Mouse (Mus musculus) adrenal gland, postnatal 4 days (tissue): ENCODE data around the gene Clpsl2. TPM values are rescaled to one million over a fixed set of nuclear protein-coding genes. Genes with fewer than 3 reads are reported as not detected.

Experiments used
- DNase-seq, 2 experiments: peaks; one replicate each; pipeline ENCODE4 v3.0.0; 2021 to 2022; ENCODE audit warnings: low spot score in 2 of 2, mixed read lengths in 2 of 2
- long read RNA-seq, 2 experiments: library from polyadenylated mRNA; stranded (forward); transcript quantifications; one replicate each; pipeline ENCODE4 v2.0.0; 2021
- total RNA-seq, 2 experiments: library from RNA; stranded (reverse); gene quantifications; 2 replicates each; pipeline ENCODE4 v1.2.3; 2021

The Clpsl2 gene
- total RNA-seq: not detected
- long read RNA-seq, experiment 1: 0 reads
- long read RNA-seq, experiment 2: 0 reads

- no peak for DNase-seq
Observed at GRCm38 (mm10) chr17:28549111-28549510, at the start of gene Clpsl2. Gene Clpsl2 (plus strand): TSS chr17:28549411.

- no peak for DNase-seq
Observed at GRCm38 (mm10) chr17:28500465-28500864, 48.7 kb upstream of the Clpsl2 start.

- DNase-seq: no peak
Observed at GRCm38 (mm10) chr17:28502196-28502821, 46.9 kb upstream of the Clpsl2 start.

- no peak for DNase-seq
Observed at GRCm38 (mm10) chr17:28504182-28504581, 45.0 kb upstream of the Clpsl2 start.

- no peak for DNase-seq
Observed at GRCm38 (mm10) chr17:28505591-28505990, 43.6 kb upstream of the Clpsl2 start.

- no peak for DNase-seq
Observed at GRCm38 (mm10) chr17:28506895-28507294, 42.3 kb upstream of the Clpsl2 start.

- no peak for DNase-seq
Observed at GRCm38 (mm10) chr17:28507496-28507895, 41.7 kb upstream of the Clpsl2 start.

- DNase-seq: no peak
Observed at GRCm38 (mm10) chr17:28510445-28511342, 38.5 kb upstream of the Clpsl2 start.

- no peak for DNase-seq
Observed at GRCm38 (mm10) chr17:28511616-28512541, 37.3 kb upstream of the Clpsl2 start.

GRCm38 (mm10) chr17:28512696-28513095, 36.5 kb upstream of the Clpsl2 start:
- DNase-seq: no peak

- no peak for DNase-seq
Observed at GRCm38 (mm10) chr17:28513337-28513736, 35.9 kb upstream of the Clpsl2 start.

- DNase-seq: no peak
Observed at GRCm38 (mm10) chr17:28513844-28514243, 35.4 kb upstream of the Clpsl2 start.

GRCm38 (mm10) chr17:28514555-28514954, 34.7 kb upstream of the Clpsl2 start:
- no peak for DNase-seq

- no peak for DNase-seq
Observed at GRCm38 (mm10) chr17:28515431-28516341, 33.5 kb upstream of the Clpsl2 start.

GRCm38 (mm10) chr17:28516881-28517280, 32.3 kb upstream of the Clpsl2 start:
- DNase-seq: no peak

GRCm38 (mm10) chr17:28517441-28517955, 31.7 kb upstream of the Clpsl2 start, which contains the start of gene Fkbp5:
Gene Fkbp5 (minus strand): TSS chr17:28517527.
- DNase-seq: peak in 1 of 2 experiments; percentile 37

- DNase-seq: peak; percentile 57 to 67
Observed at GRCm38 (mm10) chr17:28517956-28518614, 31.1 kb upstream of the Clpsl2 start.

- DNase-seq: no peak
Observed at GRCm38 (mm10) chr17:28518615-28519071, 30.6 kb upstream of the Clpsl2 start.

GRCm38 (mm10) chr17:28519827-28520226, 29.4 kb upstream of the Clpsl2 start:
- DNase-seq: no peak
